Mouse (Mus musculus) lung, postnatal 14 days (tissue): ENCODE results near the gene Podn.

Source experiments
- DNase-seq: peaks from one replicate; pipeline ENCODE4 v3.0.0; 2021

Podn gene

DNA sequence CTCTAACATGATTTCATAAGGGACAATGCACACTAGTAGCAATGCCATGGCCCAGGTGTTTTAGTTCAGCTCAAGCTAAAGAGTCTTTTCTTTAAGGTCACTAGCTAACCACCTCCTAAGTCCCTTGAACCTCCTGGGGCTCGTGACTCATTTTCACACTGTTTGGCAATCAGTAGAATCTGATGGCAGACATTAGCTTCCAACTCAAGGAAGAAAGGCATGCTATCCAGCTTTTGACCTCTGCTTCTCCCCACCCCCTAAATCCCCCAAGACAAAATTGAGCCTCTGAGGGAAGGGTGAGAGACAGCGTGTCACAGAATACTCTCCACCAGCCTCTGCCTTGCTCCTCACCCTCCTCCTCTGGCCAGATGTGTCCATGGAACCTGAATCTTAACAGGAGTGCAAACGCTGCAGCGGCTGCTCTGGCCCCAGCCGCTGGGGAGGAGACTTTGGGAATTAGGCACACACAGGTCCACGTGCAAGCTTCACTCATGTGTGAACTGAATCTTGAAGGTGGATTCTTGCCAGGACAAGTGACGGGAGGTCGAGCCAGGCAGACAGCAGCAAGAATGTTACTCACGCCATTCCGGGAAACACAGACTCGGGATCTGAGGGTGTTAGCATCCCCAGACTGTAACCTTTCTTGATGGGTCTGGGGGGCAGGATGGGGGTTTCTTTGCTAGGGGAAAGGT, 97.5 kb downstream of the Podn start:
- DNase-seq = peak; percentile 22

DNA sequence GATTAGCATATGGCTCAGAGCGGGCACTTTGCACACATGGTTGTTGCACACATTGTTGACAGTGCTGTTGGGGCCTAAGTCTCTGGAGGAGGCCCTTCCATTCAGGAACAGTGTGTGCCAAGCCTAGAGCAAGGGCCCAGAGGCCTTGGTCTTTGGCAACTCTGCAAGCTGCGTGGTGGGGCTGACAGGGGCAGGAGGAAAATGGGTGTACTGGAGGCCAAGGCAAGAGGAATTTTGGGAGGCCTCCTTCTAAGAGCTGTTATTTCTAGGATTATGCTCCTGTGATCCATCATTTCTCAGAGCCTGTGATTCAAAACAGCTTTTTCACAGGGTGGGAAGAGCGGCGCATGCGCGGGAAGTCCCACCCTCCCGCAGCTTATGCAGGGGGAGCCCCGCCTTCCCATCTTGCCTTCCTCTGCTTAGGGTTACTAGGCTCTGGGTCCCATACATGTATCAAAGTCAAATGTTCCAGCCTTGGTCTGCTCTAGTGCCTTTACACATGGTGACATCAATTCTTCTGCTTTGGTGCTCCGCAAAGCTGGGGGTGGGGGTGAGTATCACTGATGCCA, 99.7 kb downstream of the Podn start:
- no peak for DNase-seq

DNA sequence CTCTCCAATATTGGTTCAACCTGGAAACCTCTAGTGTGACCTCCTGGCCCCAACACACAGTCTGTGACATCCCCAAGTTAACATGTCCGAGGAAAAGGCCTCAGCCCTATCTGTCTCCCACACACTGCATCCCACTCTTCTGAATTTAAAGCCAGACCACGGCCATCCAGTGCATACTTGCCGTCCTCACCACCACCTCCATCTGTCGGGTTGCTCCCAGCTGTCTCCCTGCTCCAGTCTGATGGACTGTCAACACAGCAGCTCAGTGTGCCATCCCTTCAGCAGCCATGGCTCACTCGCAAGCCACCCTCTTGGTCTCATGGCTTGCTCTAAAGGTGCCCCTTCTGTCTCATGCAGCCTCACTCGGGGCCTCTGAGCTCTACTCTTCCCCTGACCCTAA, 100.5 kb downstream of the Podn start:
- DNase-seq = no peak

DNA sequence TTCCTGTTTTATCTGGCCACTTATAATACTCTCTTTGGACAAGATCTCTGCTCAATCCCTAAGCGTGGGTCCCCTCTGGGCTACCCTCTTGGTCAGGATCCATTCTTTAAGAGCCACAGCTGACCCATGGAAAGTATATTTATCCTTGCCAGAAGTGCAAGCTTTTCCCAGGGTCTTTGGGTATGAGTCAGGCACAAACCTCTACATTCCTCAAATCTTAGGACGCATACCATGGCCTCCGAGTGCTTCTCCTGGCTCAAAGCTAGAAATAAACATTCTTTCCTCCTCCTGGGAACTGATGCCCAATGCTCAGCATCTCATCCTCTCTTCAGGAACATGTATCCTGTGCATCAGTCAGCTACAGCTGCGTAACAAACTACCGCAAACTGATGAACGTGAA, 101.2 kb downstream of the Podn start:
- no peak for DNase-seq

DNA sequence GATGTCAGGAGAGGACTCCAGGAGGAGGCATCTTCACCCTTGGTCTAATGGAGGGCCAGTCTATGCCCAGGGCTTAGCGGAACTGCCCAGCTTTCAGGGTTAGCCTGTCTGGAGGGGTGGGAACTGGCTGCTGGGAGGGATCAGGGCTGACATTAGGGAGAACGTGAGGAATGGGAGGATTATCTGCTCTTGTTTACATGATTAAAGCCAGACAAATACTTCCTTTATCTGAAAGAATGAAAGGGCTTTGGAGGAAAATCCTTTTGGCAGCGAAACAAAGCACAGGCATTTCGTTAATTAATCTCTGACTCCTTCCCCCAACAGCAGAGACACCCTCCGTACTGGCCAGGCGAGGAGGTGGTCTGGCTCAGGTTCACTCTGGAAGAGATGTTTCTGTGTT, 104.4 kb downstream of the Podn start:
- DNase-seq = no peak

DNA sequence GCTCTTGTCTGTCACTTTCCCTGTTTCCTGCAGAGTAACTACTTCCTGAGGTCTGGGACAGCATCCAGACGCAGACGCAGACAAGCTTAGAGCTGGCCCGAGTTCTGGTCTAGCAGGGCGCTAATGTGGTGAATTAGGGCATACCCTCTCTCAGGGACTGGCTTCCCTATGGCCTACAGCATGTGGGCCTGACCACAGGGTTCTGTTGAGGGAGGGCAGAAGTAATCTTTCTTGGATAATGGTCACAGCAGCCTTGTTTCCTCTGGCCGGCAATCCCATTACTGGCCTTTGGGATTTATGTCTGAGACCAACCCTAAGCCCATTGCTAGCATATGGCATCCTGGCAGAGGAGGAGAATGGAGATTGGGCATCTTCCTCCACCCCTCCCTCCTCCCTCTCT, 105.4 kb downstream of the Podn start:
- no peak for DNase-seq

DNA sequence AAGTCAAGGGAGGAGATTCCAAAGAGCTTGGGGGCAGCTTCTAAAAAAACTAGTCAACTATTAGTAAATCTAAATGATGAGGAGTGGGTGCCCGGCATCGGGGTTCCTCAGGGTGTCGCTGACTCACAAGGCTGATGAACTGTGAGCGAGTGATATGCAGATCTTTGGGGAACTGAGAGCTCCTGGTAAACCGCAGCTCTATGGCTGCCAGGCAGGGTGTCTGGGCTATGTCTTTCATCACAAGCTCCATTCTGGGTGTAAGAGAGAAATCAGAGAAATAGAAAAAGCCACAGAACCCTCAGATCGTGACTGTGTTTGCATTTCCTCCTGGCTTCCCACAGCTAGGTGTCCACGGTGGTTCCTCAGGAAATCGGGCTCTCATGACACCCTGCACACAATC, 107.3 kb downstream of the Podn start:
- DNase-seq = no peak

DNA sequence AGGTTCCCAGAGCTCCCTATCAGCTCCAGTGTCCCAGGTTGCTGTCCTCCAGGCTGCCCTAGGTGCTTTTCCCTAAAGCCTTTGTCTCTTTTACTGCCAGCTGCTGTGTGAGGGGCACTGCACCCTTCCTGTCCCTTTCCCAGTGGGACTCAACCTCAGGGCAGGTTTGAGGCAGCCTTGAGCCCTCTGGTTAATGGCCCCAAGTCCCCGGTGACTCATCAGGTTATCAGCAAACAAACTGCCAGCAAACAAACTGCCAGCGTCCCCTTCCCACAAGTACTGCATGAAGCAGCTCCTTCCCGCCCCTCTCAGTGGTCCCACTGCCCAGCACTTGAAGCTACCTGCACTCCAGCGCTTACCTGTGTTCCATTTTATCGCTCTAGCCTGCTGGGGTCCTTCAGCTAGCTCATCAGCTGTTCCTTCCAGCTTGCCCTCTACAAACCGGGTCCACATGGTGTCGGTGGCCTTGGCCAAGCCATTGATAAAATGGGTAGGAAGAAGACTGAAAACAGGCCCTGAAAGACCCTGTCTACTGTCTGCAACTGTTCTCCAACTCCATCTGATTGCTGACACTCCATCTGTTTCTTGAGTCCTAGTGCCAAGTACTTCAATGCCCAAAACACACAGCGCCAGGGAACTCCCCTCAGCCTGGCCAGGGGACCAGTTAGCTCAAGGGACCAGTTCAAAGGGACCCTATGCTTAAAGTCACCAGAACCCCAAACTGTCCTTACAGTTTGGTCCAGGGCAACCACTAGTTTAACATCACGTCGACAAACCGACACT, 109.7 kb downstream of the Podn start:
- DNase-seq = no peak

DNA sequence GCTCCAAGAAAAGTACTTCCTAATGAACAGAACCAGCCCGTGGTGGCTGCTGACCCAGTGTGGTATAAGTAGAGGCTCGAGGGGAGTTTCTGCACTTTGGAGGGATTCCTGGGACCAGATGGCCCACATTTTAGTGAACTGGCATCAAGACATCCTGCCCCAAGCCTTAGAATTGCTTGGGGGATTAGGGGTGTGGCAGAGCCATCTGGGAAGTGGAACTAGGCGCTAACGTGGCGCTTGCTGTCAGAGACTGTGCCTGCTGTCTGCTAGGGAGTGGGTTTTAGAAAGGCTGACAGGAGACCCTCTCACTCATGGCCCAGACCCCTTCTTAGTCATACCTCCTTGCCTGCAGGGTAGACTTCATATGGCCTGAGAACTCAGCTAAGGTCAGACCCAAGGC, 110.4 kb downstream of the Podn start:
- no peak for DNase-seq

DNA sequence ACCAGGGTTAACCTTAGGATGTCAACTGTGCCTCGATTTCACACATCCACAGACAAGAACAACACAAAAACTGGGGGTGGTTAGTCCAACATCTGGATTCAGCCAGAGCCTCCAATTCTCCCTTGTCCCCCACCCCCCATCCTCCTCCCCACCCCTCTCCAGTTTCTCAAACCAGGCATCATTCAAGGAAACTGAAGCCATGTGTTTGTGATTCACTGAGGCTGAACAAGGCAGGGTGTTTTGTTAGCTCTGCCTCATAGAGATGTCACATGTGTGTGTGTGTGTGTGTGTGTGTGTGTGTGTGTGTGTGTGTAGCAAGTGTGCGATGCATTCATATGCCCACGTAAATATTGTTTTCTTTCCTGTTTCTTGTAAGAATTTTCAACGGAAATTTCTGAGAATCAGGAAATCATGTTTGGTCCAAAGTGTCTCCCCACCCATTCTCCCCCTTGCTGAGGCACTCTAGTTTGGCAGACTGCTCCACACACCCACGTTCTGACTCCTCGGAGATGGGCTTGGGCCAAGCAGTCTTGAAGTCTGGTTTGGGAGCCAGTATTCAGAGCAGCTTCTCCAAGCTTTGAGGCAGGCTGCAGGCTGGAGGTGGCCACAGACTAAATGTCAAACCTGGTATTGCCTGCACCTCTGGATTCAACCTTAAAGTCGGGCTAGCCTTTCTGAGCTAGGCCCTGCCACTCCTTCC, 111.8 kb downstream of the Podn start:
- peak; percentile 69 for DNase-seq

DNA sequence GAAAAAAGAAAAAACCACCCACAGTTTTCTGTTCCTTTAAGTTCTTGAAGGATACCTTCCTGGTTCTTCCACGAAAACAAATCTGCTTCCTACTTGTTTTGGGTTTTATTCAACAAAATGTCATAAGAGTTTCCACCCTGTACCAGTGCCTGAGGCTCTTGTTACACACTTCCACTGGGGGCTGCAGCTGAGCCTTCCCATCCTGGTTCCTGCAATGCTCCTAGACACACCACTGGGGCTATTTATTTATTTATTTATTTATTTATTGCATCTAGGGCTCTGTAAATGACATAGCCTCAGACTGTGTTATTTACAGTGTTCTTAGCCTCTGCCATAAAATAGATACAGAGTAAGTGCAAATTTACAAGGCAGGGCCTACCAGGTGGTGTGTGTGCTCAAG, 112.5 kb downstream of the Podn start:
- no peak for DNase-seq

DNA sequence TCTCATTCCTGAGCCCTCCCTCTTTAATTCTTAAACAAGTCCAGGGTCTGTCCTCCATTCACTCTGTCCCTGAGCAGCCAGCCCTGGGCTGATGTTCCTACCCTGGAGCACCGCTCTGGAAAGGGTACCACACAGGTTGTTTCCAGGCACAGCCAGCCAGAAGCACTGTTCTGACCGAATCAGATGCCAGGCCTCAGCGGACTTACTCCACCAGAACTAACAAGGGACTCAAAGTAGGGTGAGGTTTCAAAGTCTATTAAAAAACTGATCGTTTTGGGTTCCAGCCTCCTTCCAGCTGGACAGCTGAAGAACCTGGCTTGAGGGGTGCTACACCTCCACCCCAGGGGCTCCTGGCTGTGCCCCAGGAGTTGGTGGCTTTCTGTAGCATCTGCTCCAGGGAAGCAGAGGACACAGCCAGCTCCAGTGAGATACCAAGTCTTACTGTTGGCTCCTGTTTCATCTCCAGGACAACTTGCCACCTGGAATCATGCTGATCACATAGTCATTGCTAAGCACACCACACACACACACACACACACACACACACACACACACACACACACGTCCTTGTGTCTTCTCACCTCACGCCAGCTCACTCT, 116.1 kb downstream of the Podn start:
- no peak for DNase-seq

DNA sequence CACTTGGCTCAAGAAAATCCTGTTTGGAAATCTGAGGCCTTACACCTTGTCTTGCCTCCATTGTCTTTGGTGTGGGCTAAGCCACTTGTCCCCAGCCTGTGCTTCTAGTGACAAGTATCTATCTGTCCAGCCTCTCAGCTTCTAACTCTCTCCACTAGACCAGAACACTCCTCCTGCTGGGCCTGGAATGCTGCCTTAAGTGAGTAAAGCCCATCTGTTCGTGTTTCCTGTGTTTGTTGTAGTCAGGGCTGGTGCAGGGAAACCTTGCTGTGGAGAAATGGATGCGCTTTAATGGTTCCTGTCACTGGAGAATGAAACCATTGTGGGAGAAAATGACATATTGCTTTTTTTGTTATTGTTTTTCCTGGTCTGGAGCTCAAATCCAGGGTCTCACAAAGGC, 116.7 kb downstream of the Podn start:
- DNase-seq = no peak

DNA sequence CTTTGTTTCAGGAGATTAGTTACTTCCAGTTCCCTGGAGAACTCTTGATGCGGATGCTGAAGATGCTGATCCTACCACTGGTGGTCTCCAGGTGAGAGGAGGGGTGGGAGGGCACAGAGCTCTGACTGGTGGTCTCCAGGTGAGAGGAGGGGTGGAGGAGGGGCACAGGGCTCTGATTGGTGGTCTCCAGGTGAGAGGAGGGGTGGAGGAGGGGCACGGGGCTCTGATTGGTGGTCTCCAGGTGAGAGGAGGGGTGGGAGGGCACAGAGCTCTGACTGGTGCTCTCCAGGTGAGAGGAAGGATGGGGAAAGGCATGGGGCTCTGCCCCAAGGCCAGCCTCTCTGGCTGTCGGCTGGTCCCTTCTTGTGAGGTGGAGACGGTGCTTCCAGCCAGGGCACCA, 118.7 kb downstream of the Podn start:
- DNase-seq = no peak

DNA sequence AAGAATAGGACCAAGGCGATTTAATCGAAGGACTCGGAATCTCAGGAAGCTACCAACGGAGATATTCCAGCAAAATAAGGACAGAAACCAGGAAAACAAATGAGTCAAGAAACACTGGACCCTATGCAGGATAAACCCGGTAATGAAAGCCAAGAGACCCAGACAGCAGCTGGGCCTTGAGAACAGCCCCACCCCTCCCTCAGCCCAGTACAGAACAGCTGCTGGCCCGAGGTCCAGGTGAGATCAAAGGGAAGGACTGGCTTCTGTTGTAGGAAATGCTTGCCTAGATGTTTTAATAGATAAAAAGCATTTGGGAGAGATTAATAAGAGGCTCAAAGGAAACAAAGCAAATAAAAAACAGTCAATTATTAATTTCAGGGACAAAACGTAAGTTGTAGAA, 121.2 kb downstream of the Podn start:
- no peak for DNase-seq

DNA sequence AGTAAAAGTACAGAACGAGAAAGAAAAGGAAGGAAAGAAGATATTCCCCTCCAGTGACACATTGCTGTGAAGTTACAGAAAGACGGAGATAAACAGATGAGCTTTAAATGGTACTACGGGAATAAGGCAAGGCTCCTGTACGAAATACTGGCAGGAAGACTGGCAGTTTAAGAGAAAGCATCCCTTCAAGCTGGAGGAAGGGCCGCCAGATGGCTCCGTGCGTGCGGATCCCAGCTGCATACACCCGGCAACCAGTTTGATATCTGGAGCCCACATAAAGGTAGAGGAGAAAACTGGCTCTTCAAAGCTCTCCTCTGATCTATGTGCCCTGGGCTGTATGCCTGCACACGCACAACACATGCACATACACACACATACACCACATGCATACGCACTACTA, 121.7 kb downstream of the Podn start:
- no peak for DNase-seq

DNA sequence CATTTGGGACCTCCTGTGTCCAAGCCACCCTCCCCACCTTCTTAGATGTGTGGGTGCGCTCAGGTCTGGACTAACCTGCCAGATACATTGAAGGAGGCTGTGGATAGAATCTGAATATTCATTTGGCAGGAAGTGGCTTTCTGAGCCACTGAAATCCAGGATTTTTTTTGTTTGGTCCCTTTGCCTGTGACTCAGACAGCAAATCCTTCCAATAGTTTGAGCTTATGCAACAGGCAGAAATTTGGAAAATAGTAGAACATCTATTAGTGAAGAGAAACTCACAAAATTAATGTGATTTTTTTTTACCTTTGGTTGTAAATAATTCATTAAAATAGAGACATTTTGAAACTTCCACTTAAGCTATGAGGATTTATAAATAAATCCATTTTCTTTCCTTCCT, 125.1 kb downstream of the Podn start:
- DNase-seq = no peak

DNA sequence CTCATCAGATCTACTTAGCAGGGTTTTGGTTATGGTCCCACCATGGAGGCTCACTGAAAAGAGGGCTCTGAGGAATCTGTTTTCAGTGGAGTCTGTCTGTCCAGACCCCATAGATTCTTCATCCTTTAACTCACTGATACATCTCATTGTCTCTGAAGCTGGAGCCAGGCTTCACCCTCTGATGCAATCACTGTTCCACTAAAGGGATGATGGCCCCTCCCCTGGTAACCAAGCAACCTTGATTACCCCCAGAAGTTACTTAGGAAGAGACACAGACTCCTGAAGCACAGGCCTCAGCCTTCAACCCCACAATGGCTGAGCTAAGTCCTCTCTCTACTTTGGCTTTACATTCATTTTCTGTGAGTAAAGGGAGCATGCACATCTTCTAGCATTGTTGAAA, 126.5 kb downstream of the Podn start:
- DNase-seq = no peak

DNA sequence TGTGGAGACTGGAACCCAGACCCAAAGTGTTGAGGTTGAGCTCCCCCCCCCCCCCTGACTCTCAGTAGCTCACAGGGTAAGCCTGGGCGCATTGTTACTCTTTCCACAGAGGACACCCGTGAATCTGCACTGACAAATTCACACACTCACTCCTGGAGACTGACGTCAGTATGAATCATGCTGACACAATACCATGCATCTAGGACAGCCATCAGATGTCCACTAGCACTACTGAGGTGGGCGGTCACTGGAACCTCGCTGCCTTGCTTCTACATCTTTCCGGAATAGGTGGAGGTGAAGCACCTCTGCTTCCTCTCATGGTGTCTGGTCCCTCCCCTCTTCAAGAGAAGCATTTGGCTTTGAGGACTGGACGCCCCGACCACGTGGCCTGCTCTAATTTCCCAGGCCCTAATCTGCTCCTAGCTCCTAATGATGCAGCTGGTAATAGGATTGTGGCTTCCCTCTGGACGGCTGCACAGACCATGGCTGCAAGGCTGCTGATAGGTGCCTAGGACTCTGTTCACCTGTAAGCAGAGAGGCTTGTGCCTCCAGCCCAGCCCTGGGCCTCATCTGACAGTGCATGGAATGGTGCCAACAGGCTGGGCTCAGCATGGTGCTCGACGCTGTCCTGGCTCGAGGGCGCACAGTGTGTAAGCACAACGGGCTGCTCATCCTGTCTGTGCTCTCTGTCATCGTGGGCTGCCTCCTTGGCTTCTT, 128.1 kb downstream of the Podn start, which contains the start of gene Slc1a7:
Gene Slc1a7 (plus strand): TSS at position 367 of the 717 bp plus-strand sequence.
- no peak for DNase-seq

DNA sequence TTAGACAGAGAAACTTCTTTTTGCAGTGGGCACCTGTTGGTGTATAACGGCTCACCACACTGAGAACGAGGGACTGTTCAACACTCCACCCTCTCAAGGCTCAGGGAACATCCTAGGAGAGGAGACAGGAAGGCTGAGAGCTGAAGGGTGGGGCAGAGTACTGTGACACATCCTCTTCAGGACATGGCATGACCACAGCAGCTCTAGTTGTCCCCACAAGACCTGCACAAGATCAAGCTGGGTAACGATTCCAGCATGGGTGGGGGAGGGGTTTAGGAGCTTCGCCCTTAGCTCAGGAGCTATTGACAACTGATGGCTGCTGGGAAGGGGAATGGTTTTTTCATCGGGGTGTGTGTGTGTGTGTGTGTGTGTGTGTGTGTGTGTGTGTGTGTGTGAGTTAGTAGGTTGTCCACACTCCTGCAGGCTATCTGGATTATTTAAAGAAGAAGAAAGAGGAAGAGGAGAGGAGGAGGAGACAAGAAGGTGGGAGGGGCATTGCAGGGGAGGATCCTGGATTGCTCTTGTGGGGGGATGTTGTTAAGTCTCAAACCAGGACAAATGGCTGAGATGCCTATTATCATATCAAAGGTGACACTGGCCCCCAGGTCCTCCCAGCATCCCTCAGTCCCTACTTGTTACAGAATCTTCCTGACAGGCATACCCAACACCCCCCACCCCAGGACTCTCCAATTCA, 129.7 kb downstream of the Podn start:
- DNase-seq = no peak
